Mouse (Mus musculus) CH12F3 (cell line): Measurements from ENCODE around the gene Mcat.

ENCODE experiments used
- in situ Hi-C: fragments of 300-500 bp; cut with MboI; formaldehyde crosslinking; loops from 2 replicates; pipeline ENCODE4 v1.14.3; 2020; ENCODE audit warnings: low sequenced_read_pairs

Gene Mcat

DNA sequence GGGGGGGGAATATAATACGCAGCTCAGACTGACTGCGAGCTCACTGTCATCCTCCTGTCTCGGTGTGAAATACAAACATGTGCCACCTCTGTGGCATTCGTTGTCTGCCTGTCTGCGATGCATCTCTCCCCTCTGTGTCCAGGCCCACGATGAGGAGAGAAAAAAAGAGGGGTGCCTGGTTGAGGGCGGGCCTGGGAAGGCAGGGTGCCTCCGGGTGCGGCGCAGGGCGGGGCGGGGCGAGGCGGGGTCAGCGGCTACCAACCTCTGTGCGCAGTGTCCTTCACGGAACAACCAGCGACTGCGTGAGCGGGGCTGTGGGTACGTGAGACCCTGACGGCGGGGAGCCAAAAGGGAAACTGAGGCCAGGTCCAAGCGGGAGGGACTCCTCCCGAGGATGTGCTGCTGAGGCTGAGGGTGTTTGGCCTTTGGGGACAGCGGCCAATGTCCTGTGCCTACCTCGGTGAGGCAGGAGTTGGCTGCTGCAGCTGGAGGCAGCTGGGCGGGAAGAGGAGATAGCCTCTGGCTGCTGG lies at the start of gene Mcat, which contains the start of gene Tspo:
Mcat (minus strand) TSS at position 461 of the 530 bp plus-strand sequence.
Tspo (plus strand) TSS at position 266 of the 530 bp plus-strand sequence.
- in situ Hi-C loops, result no loop called here

GRCm38 (mm10) chr15:83607115-83607802 lies 43.7 kb upstream of the Mcat start:
- in situ Hi-C loops, result no loop called here

DNA sequence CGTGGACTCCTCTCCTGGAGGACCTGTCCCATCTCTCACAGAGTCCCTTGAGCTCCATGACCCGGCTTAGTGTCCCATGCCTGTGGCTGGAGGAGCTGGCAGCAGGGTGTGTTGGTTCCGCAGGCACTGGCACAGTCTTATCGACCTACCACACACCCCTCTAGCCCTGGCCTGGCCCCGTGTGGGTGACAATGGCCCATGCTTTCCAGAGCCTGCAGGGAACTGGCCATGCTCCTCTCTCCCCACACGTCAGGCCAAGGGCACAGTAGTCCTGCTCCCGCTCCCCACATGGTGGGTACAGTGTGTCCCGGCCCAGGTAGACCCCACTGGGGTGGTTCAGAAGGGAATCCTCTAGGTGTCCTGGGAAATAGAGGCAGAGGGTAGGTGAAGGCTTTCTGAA lies 43.1 kb upstream of the Mcat start:
- in situ Hi-C loops, result no loop called here

DNA sequence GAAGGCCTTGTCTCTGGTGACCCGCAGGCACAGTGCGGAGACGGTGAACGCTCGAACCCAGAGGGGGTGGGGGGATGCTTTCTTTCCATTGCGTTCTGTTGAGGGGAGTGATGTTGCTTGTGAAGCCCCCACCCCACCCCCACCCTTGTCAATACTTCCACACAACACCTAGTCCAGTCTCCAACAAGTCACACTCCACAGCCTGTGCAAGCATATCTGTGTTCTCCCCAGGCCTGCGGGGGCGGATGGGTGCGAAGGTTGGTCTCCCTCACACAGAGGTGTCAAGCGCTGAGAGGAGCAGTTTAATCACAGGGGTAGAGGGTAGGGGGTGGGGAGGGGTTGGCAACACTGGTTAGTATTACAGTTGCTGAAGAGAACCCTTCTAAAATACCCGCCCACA lies 42.6 kb upstream of the Mcat start:
- in situ Hi-C loops, result no loop called here

GRCm38 (mm10) chr15:83603426-83603825 lies 39.8 kb upstream of the Mcat start:
- in situ Hi-C loops, result no loop called here

- in situ Hi-C loops, result no loop called here
Measured at GRCm38 (mm10) chr15:83603046-83603396, 39.4 kb upstream of the Mcat start.

- in situ Hi-C loops, result no loop called here
Measured at GRCm38 (mm10) chr15:83602372-83603045, 38.9 kb upstream of the Mcat start.

GRCm38 (mm10) chr15:83601185-83601584 lies 37.6 kb upstream of the Mcat start:
- in situ Hi-C loops, result no loop called here

GRCm38 (mm10) chr15:83596833-83597232 lies 33.2 kb upstream of the Mcat start:
- in situ Hi-C loops, result no loop called here

GRCm38 (mm10) chr15:83595364-83595711 lies 31.8 kb upstream of the Mcat start:
- in situ Hi-C loops, result no loop called here

DNA sequence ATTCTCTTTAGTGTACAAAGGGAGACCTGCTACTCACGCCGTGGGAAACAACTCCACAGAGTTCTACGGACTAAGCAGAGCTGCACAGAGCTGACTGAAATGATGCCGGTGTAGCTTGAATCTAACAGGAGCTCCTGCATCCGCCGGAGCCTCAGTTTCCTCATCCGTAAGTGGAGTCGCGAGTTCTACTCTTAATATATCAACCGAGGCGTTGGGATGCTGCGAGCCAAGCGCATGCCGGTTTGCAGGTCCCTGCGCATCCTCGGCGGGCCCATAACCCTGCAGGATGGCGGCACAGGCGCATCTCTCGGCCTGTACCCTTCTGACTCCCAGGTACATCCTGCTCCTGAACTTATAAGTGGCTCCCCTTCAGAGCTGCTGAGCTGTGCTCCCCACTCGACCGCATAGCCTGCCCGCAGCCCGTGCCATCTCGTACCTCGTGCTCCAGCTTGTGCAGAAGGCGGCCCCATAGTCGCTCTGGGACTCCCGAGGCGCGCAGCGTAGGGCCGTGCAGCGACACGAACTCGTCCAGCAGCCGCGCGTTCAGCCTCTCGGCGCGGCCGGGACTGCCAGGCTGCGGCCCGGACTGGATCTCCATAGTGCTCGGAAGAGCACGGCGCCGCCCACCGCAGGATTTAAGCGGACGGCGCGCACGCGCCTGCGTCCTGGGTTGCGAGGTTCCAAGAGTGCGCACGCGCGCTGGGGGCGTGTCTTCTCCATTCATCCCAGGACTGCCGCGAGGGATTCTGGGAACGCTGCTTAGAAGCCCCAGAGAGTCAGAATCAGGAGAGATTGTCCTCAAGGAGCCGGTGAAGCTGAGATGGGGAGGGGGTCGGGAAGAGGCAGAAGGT lies 31.2 kb upstream of the Mcat start, which contains the start of gene Ttll12:
Ttll12 (minus strand) TSS at position 645 of the 851 bp plus-strand sequence.
- in situ Hi-C loops, result no loop called here

- in situ Hi-C loops, result no loop called here
Measured at GRCm38 (mm10) chr15:83593702-83594512, 30.3 kb upstream of the Mcat start.

DNA sequence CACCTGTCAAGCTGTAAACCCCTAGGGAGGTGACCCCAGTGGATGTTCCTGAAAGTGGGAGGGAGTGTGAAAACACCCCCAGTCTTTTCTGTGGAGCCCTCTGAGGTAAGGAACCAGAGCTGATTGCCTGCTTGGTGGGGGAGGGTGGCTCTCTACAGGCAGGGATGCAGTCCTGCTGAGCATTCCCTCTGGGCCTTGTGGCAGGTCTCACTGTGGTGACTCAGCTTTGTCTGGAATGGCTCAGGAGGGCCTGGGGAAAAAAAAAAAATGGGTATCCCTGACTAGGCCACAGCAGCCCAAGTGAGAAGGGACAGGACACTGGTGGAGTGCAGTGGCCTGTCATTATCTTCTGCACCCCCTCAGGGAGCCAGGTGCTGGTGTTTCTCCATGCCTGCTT lies 29.6 kb upstream of the Mcat start:
- in situ Hi-C loops, result no loop called here

DNA sequence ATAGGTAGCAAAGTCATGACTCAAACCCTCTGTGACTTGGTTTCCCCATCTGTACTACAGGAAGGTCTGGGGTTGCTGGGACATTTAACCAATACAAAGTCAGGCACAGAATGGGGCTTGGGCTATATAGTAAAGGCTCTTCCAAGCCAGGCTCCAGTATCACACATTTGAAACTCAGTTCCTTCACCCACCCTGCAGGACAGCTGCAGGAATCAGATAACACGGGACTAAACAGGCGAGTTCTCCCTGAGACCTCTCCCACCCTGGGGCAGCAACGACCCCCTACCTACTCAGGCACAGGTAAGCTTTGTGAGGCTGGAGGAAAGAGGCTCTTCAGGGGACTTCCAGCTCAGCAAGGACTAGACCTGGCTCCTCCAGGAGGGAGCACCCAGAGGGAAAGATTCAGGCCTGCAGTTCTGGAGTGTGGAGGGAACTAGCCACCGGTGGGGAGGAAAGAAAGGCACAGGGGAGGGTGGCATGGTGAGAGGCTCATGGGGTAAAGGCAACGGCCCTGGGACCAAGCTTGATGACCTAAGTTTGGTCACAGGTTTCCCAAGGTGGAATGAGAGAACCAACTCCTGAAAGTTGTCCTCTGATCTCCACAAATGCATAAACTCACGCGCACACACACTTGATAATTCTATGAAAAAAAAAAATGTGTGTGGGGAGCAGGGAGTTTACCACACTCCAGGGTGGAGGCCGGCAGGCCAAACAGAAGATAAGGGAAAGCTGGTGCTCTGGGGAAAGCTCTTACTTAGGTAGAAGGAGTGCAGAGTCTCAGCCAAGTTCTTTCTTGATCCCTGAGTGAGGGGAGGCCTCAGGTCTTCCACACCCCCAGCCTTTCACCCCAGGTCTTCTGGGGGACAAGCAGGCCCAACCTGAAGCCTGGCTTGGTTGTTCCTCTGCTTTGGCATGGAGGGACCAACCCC lies 28.9 kb upstream of the Mcat start:
- in situ Hi-C loops, result no loop called here

DNA sequence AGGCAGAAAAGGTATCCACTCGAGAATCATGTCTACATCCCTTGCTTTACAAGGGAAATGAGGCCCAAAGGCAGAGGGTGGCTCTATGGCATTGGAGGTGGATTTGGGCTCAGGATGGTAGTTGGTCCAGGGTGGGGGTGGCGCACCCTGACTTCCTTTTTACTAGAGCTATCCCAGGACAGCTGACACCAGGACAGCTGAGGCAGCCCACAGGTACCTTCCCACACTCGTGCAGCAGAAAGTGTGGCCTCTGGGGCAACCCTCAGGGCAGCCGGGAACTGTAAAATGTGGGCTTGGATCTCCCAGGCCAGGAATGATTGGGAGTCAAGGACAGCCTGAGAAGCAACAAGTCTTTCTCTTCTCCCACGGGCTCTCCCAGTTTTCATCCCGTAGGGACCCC lies 28.2 kb upstream of the Mcat start:
- in situ Hi-C loops, result no loop called here

- in situ Hi-C loops, result no loop called here
Measured at GRCm38 (mm10) chr15:83590841-83591240, 27.3 kb upstream of the Mcat start.

- in situ Hi-C loops, result no loop called here
Measured at GRCm38 (mm10) chr15:83584741-83585220, 21.2 kb upstream of the Mcat start.

DNA sequence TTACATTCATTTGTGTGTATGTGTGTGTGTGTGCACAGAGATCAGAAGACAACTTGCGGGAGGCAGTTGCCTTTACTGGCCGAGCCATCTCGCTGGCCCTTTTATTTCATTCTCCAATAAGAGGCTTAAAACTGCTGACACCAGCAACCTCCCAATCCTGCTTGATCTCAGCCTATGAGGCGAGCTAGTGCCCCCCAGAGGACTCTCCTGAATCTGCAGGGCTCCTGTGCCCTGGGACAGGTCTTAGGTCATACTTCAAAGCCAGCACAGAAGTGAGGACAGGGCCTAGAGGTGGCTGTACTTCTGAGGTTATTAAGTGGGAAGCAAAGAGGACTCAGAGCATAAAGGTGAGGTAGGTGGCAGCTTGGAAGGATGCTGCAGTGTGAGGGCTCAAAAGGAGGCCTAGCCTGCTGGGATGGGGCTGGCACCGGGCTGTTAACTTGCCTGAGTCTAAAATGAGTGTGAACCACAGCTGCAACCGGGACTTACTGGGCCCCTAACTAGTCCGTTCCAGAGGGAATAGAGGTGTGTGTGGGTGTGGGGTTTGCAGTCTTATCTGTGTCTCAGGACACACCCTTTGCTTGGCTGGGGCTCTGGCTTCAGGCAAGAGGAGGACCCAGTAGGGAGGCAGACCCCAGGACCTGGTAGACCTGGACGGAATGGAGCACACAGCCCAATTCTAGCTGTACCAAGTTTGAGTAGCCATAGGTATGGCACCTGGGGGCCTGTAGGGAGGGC lies 20.0 kb upstream of the Mcat start:
- in situ Hi-C loops, result no loop called here

DNA sequence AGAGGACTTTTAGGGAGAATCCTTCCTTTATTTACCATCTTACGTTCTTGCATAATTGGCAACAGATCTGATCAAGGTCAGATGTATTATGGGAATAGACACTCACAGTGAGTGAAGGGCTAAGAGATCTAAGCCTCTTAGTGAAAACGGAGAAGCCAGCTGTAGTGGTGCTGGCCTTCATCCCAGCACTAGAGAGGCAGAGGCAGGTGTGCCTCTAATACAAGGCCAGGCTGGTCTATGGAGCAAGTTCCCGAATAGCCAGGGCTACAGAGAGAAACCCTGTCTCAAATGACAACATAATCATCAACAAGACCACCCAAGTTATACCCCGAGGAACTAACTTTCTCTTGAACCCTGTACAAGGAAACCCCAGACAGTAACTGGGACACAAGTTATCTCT lies 19.3 kb upstream of the Mcat start:
- in situ Hi-C loops, result no loop called here
